9 mouse cellular contexts compared by ENCODE assay signal in genomic region chr16:22302606-22303005, GRCm38 (mm10). TPM values are rescaled to one million over a fixed set of nuclear protein-coding genes. Genes with fewer than 3 reads are reported as not detected.
DNase-seq lines count a peak whose midpoint lies in the region; ATAC-seq and TF ChIP-seq lines count a peak whose summit lies in the region.
"Had no signal": no experiment of that assay in that cellular context is flagged by ENCODE, and none has a peak within 500 bp of the region (broad histone marks: within the 10 kb centered on the region; RNA-seq: fewer than 3 reads in every experiment).

No protein-coding gene starts in this region.

- H3K36me3 ChIP-seq in C2C12 (ENCODE audit: control insufficient read depth, insufficient read depth): no peaks in the 10 kb centered on the region
- H3K36me3 ChIP-seq in limb, embryonic 11.5 days (ENCODE audit: control insufficient read depth, insufficient read depth, low read length): no peaks in the 10 kb centered on the region

- no peak overlapping the region for H3K4me2 ChIP-seq in limb, embryonic 11.5 days (ENCODE audit: low read depth, severe bottlenecking)

- peaks cover 16% of the 10 kb centered on the region for H3K27me3 ChIP-seq in C2C12 (ENCODE audit: control insufficient read depth, insufficient read depth, insufficient read length)
- no peaks in the 10 kb centered on the region for H3K27me3 ChIP-seq in limb, embryonic 11.5 days (ENCODE audit: control insufficient read depth, insufficient read depth, low read length)

- ATAC-seq in common myeloid progenitor, adult 5-6 weeks (replicated peaks; ENCODE audit: low read depth, poor library complexity, severe bottlenecking): peak; percentile 83; the same call in 1 of the 2 replicates
- no peak for ATAC-seq in limb, embryonic 11.5 days (ENCODE audit: insufficient number of reproducible peaks, low FRiP score, low TSS enrichment, low read depth)

- H3K4me1 ChIP-seq in limb, embryonic 11.5 days (ENCODE audit: control insufficient read depth, insufficient read depth, low read length): no peaks in the 10 kb centered on the region

- no peaks in the 10 kb centered on the region for H3K79me2 ChIP-seq in C2C12 (ENCODE audit: control insufficient read depth, insufficient read depth)

- H3ac ChIP-seq in C2C12 (ENCODE audit: control insufficient read depth, insufficient read length, low read depth): no peak overlapping the region

- H3K4me3 ChIP-seq in C2C12 (ENCODE audit: insufficient read depth, poor library complexity, severe bottlenecking): no peak overlapping the region
- H3K4me3 ChIP-seq in limb, embryonic 11.5 days (ENCODE audit: low read depth, low read length): no peak overlapping the region
- H3K4me3 ChIP-seq: erythroblast, embryonic 14.5 days had no signal

- no peaks in the 10 kb centered on the region for H3K9me3 ChIP-seq in limb, embryonic 11.5 days (ENCODE audit: control insufficient read depth, low read length)

- peak; percentile 81 for TF ChIP-seq CTCF in C2C12 (IDR thresholded peaks at IDR 0.05; ENCODE audit: control insufficient read depth, insufficient read depth, insufficient read length)

- no peak overlapping the region for H3K27ac ChIP-seq in limb, embryonic 11.5 days (replicated peaks; ENCODE audit: low read depth, low read length)

- H3K9ac ChIP-seq in limb, embryonic 11.5 days (ENCODE audit: low read length): no peak overlapping the region

- no peaks in the 10 kb centered on the region for H3K79me3 ChIP-seq in C2C12 (ENCODE audit: low read depth)

- WGBS in limb, embryonic 11.5 days: 45% methylated on average over 5 of the region's 5 CpGs

- peak; percentile 77 for DNase-seq in adipocyte (ENCODE audit: low spot score)
- DNase-seq in gastrocnemius, adult 8-10 months (ENCODE audit: low spot score in 2 of 2): peak; percentile 16 to 41
- peak; percentile 75 to 87 for DNase-seq in kidney, adult 8-10 months
- DNase-seq in limb, embryonic 11.5 days (ENCODE audit: low spot score): peak; percentile 81
- peak; percentile 13 for DNase-seq in ovary, adult 18-20 months (ENCODE audit: low spot score)
- peak; percentile 18 to 28 for DNase-seq in thymus, adult 18-20 months

TF ChIP-seq in C2C12, 6 proteins besides CTCF, POLR2A, EP300 and RAD21:
- no peak for TF ChIP-seq USF1 (IDR thresholded peaks at IDR 0.05; ENCODE audit: low read depth)
- no peak for TF ChIP-seq MYOD1 (IDR thresholded peaks at IDR 0.05; ENCODE audit: control insufficient read depth, insufficient read length, low read depth)
- TF ChIP-seq FOSL1 (IDR thresholded peaks at IDR 0.05; ENCODE audit: insufficient read depth, low read length, poor library complexity, severe bottlenecking): no peak
- no peak for TF ChIP-seq MYOG (IDR thresholded peaks at IDR 0.05; ENCODE audit: control insufficient read depth, extremely low read depth, insufficient read length)
- no peak for TF ChIP-seq CEBPB (IDR thresholded peaks at IDR 0.05; ENCODE audit: low read depth)
- no peak for TF ChIP-seq MAX (IDR thresholded peaks at IDR 0.05)

RNA-seq across cellular contexts. Expression of gene Tra2b, which starts 36.8 kb away (rescaled TPM):
- 63.9 TPM for polyA plus RNA-seq in C2C12 (2012; fragmentation: generic; extraction: Trizol)
- 638 and 656 TPM in 2 replicates for total RNA-seq in common myeloid progenitor, adult 5-6 weeks (2017)
- total RNA-seq in gastrocnemius, adult 8-10 months (2022): 10 to 100 TPM; 20.1 to 28.8 (median 26.1) TPM
- 481 and 509 TPM in 2 replicates for polyA plus RNA-seq in limb, embryonic 11.5 days (2014; fragmentation: Nextera tagmentation; extraction: Ambion mirVana)

Comparison
In these comparisons a context has a peak if more than half of its experiments do, and no peak if none do; other contexts are left out.
1. DNase-seq: peak in every context shown above with its lines; median percentile 81 in kidney, adult 8-10 months; 81 in limb, embryonic 11.5 days; 77 in adipocyte; 28 in gastrocnemius, adult 8-10 months; 23 in thymus, adult 18-20 months; 13 in ovary, adult 18-20 months.
2. RNA of gene Tra2b, which starts 36.8 kb away (total RNA-seq): 638 to 656 TPM in common myeloid progenitor, adult 5-6 weeks; 20.1 to 28.8 TPM in gastrocnemius, adult 8-10 months; every median in the first group is over 10 times any median in the second.